Mouse (Mus musculus) common myeloid progenitor, adult 5-6 weeks (primary cell): ENCODE results near the gene Prrg2. TPM values are rescaled to one million over a fixed set of nuclear protein-coding genes. Genes with fewer than 3 reads are reported as not detected.
A peak's percentile ranks its signal among the peaks of the same experiment; 100 is the strongest.
"Not testable (repeated sequence)": the region's sequence is repeated elsewhere in the genome, so short reads cannot be mapped to it uniquely, and the experiment has no call there.

Source experiments
- ATAC-seq: replicated peaks from 2 replicates; pipeline ENCODE4 v1.8.0; 2016; ENCODE audit warnings: low read depth, mild to moderate bottlenecking, moderate TSS enrichment, inconsistent platforms; ENCODE audit not compliant: poor library complexity, severe bottlenecking
- total RNA-seq: library from RNA; stranded (forward); fragments of 200-1000, 187-1606 nt; gene quantifications from 2 replicates; pipeline ENCODE4 v1.2.3, GENCODE M21; 2017

Gene Prrg2
- total RNA-seq, 1 experiment from 2014 or later, result 3.8 TPM

GRCm38 (mm10) chr7:45040851-45041250 lies 21.6 kb downstream of the Prrg2 start:
- ATAC-seq, result no peak

DNA sequence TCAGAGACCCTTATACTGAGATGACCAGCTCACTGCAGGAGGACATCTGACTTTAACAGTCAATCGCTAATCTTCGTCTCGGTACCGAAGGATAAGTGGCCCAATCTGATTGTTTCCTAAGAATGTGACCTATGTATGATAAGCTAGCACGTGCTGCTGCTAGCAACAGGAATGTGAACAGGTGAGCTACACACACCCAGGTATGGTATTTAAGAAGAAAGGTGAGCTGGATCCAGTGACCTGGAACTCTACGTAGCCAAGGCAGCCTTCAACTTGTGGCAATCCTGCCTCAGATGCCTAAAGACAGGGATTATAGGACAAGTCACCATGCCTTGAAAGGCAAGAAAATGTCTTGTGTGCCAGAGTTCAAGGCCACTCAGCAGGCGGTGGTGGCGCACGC lies 24.1 kb downstream of the Prrg2 start:
- ATAC-seq, result no peak

DNA sequence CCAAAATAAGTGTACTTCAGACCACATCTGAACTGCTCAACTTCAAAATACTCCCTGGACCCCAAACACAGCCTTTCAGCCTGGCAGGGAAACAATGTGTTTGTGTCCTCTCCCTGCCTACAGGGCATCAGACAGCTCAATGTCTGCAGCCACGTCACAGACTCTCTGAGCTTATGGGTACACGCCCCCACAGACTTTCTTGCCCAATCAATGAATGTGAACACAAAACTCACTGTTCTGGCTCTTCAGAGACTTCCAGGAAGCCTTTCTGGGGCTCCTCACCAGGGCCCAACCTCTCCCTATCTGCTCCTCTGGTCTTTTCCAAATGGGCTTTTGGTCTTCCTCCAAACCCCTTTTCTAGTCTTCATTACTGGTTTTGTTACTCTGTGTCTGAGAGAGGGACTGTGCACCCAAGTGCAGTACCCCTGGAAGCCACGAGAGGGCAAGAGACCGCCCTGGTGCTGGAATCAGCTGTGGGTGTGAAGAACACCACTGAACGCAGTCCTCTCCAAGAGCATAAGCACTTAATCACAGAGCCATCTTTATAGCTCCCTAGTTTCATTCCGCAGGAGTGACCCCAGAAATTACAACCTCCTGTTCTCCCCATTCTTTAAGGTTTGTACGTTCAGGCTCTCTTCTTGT lies 24.6 kb downstream of the Prrg2 start:
- peak; percentile 88 for ATAC-seq

DNA sequence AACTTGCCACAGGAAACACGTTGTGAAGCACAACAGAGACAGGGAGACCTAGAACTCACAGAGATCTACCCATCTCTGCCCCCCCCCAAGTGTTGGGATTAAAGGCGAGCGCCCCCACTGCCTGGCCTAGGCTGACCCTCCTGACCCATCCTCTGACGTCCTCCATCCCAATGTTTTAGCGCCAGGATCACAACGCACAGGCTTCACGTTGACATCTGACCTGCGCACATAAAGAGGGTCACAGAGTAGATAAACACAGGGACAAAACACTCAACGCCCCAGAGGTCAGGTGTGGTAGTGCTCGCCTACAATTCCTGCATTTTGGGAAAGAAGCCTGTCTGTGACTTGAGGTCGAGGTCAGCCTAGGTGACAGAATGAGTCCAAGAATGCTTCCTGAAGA lies 25.8 kb downstream of the Prrg2 start:
- no peak for ATAC-seq

DNA sequence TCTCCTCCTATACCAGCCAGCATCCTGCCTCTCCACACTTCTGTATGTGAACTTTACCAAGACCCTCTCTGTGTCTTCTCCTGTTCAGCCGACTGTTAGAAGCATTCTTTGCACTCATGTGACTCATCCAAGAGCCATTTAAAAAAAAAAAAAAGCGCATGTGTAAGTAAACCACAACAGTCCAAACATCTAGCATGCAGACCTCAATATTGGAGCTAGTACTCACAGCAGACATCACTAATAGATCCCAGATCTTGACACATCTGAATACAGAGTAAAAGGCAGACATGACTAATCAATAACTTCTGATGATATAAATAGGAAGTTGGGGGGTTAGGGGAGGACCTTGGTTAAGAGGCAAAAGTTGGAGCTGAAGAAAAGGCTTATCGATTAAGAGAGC lies 26.8 kb downstream of the Prrg2 start:
- no peak for ATAC-seq

- no peak for ATAC-seq
Measured at GRCm38 (mm10) chr7:45033722-45034359, 28.6 kb downstream of the Prrg2 start.

DNA sequence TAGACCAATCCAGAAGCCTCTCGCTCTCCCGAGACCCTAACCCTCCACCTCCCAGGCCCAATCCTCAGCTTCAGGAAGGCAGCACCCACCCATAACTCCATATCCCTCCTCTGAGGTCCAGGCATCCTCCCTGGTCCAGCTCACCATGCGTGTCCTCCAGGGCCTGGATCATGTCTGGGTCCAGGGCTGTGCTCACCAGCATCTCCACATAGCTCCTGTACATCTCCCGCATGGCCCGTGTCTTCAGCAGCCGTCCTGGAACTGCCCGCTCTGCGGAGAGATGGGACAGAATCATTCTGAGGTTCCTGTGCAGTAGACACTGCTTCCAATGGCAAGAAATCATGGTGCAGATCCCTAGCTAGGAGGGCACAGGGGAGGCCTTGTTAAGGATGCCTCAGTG lies 31.6 kb downstream of the Prrg2 start:
- ATAC-seq, result no peak

GRCm38 (mm10) chr7:45029995-45030394 lies 32.5 kb downstream of the Prrg2 start:
- ATAC-seq, result no peak

DNA sequence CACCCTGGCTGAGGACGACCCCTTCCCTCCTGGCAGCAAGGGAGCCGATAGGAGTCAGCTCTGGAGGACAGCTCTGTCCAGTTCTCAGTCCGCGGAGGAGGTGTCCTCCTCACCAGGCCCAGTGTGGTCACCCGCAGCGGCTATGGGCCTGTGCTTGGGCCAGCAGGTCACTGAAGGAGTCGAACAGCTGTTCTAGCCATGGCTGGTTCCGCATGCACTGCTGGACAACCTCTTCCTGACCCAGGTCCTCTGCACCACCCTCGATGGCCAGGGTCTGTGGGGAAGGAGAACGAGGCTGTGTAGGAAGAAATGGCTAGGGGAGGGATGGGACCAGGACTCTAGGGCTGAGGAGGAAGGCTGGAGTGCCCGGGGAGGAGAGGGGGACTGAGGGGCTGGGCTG lies 34.1 kb downstream of the Prrg2 start:
- no peak for ATAC-seq

- ATAC-seq, result no peak
Measured at GRCm38 (mm10) chr7:45027761-45028160, 34.7 kb downstream of the Prrg2 start.

DNA sequence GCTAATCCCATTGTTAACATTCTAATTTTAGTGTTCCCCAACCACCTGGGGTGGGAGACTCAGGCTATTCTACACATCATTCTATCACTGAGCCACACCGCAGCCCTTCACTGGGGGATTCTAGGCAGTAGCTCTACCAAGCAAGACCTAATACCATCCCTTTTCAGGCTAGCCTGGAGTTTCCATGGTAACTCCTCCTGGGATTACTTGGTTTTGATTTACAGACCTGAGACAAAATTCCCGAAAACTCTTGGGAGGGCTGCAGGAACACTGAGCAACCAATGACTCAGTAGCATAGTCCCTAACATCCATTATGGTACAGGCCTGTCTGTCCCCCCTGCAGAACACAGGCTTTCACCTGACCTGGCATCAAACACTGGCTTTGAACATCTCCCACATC lies 36.2 kb downstream of the Prrg2 start:
- ATAC-seq, result no peak

DNA sequence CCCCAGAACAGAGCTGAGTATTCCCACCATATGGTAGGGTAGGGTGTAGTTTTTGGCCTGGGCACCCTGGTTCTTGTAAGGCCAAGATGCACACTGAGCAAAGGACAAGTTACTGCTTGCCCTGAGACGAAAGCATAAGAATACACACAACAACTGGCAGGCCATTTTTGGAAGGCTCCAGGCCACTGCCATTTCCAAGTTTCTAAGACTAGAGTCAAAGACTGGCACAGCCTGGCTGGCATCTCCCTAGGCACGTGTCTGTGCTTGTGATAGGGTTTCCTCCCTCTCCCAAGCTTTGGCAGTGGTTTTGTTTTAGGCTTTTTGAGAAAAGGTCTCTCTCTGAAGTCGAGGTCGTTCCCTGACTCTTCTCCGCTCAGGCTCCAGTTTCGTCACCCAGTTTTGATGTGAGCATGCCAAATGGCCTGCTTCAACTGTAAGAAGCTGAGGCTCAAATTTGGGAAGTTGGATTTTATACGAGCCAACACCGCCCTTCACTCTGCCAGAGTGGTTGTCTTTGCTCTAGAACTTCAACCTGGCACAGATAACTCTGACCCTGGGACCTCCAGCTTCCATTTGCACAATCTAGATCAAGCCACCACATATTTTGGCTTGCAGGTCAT lies 36.8 kb downstream of the Prrg2 start:
- ATAC-seq, result no peak

DNA sequence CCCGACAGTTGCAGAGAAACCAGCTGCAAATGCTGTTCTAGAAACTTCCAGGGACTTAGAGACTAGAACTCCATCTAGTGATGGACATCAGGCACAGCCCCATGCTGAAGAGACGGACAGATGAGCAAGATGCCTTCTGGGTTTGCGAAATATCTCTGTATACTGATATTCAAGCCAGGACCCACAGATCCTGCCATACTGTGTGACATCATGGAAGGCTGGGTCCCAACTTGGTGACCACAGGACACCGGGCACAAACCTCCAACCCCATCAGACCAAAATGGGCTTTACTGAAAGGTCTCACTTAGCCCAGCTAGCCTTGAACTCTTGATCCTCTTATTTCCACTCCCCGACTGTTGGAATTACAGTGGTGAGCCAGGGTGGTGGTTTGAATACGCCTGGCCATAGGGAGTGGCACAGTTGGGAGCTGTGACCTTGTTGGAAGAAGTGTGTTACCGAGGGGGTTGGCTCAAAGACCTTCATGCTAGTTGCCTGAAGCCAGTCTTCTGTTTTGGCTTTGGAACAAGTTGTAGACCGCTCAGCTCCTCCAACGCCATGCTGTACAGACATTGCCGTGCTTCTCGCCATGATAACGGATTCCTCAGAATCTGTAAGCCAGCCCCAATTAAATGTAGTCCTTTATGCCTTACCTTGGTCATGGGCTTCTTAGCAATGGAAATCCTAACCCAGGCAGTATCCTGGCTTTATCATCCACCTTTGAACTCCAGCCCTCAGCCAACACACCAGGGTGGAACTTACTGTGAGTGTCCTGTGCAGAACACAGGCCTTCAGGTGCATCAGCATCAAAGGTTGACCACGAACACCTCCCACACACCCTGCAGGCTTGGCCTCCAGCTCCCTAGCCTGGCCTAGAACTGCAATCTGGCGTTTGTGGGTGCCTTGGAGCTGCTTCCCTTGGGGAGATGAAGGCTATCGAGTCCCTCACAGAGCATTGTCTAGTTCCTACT lies 37.9 kb downstream of the Prrg2 start:
- no peak for ATAC-seq

GRCm38 (mm10) chr7:45023711-45024110 lies 38.8 kb downstream of the Prrg2 start:
- not testable (repeated sequence) for ATAC-seq

GRCm38 (mm10) chr7:45020225-45020624 lies 42.3 kb downstream of the Prrg2 start:
- no peak for ATAC-seq

DNA sequence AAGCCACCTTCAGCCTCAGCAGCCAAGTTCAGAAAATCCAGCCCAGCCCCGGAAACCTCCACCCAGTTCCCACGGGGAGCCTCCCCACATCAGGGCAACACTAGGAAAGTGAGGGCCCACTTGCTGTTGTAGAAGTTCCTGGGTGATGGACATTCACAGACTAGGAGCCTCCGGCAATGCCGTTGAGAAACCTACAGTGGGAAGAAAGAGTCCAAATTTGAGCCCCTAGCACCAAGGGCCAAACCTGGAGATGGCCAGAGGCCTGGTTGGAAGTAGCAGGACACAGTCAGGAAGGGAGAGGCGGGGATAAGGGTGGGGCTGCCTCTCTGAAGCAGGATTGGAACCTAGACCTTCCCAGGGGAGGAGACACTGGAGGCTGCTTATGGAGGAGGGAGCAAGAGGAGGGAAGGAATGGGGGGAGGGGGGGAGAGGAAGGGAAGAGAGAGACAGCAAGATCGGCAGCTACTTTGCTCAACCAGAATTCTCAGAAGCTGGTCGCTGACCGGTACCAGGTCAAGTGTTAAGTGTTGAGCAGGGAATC lies 43.4 kb downstream of the Prrg2 start:
- no peak for ATAC-seq

GRCm38 (mm10) chr7:45017242-45018061 lies 45.0 kb downstream of the Prrg2 start, which contains the start of gene Rras:
Rras (plus strand) TSS chr7:45017961.
- ATAC-seq, result peak; percentile 76

- ATAC-seq, result no peak
Measured at GRCm38 (mm10) chr7:45016761-45017160, 45.7 kb downstream of the Prrg2 start.

- ATAC-seq, result peak; percentile 73
Measured at GRCm38 (mm10) chr7:45015957-45016612, 46.4 kb downstream of the Prrg2 start, which contains the start of gene Scaf1. Scaf1 (minus strand) TSS chr7:45016363.
